Mouse (Mus musculus): ENCODE results near the gene Agap2. TPM values are rescaled to one million over a fixed set of nuclear protein-coding genes. Genes with fewer than 3 reads are reported as not detected.

Agap2 gene
- polyA plus RNA-seq, 1 experiment from 2014 or later: 0.43 TPM

GRCm38 (mm10) chr10:127100414-127100813 lies 25.3 kb downstream of the Agap2 start:
- H3K9ac ChIP-seq: no peak overlapping the region
- no peak overlapping the region for H3K4me2 ChIP-seq (replicated peaks)
- no peak for ATAC-seq
- no peaks in the 10 kb centered on the region for H3K9me3 ChIP-seq
- no peak overlapping the region for H3K27ac ChIP-seq
- H3K4me1 ChIP-seq (replicated peaks): no peaks in the 10 kb centered on the region
- no peak overlapping the region for H3K4me3 ChIP-seq (replicated peaks)
- H3K27me3 ChIP-seq (replicated peaks): no peaks in the 10 kb centered on the region
- H3K36me3 ChIP-seq: no peaks in the 10 kb centered on the region; the same call in 1 of the 2 replicates
- WGBS: 73% methylated on average over 8 of the region's 8 CpGs

- H3K4me1 ChIP-seq (replicated peaks): no peaks in the 10 kb centered on the region
- H3K36me3 ChIP-seq: no peaks in the 10 kb centered on the region; the same call in 1 of the 2 replicates
- no peak for ATAC-seq
- H3K9me3 ChIP-seq: no peaks in the 10 kb centered on the region
- H3K9ac ChIP-seq: no peak overlapping the region
- no peaks in the 10 kb centered on the region for H3K27me3 ChIP-seq (replicated peaks)
- WGBS: 84% methylated on average over 6 of the region's 6 CpGs
- no peak overlapping the region for H3K4me2 ChIP-seq (replicated peaks)
- H3K4me3 ChIP-seq (replicated peaks): no peak overlapping the region
- H3K27ac ChIP-seq: no peak overlapping the region
Measured at GRCm38 (mm10) chr10:127101151-127101550, 26.1 kb downstream of the Agap2 start.

DNA sequence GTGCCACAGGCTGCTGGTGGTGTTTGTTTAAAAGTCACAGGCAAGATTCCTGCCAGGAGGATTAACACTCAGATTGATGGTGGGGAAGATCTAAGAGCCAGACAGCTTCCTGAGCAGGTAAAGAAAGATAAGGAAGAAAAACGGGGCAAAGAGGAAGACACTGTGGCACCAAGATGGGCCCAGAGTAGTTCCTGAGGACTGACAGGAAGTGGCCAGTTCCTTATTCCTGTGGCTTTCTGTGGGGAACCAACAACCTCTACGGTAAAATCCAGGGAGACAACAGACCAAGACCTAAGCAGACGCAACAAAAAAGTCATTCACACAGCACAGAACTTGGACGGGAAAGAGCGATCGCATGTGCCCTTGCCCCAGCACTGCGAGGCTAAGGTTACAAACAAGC lies 28.5 kb downstream of the Agap2 start:
- no peak overlapping the region for H3K27ac ChIP-seq
- no peaks in the 10 kb centered on the region for H3K9me3 ChIP-seq
- WGBS: 55% methylated on average over 7 of the region's 7 CpGs
- H3K27me3 ChIP-seq (replicated peaks): no peaks in the 10 kb centered on the region
- no peak overlapping the region for H3K4me3 ChIP-seq (replicated peaks)
- H3K36me3 ChIP-seq: no peaks in the 10 kb centered on the region; the same call in 1 of the 2 replicates
- ATAC-seq: no peak
- H3K4me1 ChIP-seq (replicated peaks): no peaks in the 10 kb centered on the region
- no peak overlapping the region for H3K4me2 ChIP-seq (replicated peaks)
- no peak overlapping the region for H3K9ac ChIP-seq

DNA sequence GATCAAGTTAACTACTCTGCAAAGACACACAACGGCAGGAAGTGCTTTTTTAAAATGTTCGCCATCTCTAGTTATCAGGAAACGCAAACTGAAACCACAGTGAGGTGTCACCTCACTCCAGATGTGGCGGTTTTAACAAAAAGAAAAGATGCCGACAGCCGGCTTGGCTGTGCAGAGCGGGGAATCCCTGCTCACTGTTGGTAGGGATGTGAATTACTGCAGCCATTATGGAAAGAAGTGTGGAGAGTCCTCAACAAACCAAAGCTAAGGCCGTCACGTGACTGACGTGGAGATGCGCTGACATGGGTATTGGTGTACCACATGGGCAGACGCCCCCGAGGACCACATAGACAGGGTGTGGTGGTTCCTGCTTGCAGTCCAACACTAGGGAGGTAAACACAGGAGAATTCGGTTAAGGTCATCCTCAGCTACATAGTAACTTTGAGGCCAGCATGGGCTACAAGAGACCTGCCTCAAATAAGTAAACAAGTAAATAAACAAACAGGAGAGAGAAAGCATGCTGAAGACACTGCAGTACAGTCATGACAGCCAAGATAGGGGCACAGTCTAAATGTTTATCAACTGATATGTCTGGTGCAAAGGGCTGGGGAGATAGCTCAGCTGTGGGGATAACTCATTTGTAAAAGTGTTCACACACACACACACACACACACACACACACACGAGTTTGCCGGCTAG lies 32.6 kb downstream of the Agap2 start:
- Histone ChIP-seq H3K27me3 (replicated peaks) (no peaks in the 10 kb centered on the region), H3K4me1 (replicated peaks) (no peaks in the 10 kb centered on the region), H3K4me3 (replicated peaks) (no peak overlapping the region), H3K4me2 (replicated peaks) (no peak overlapping the region), H3K9ac (no peak overlapping the region), H3K36me3 (no peaks in the 10 kb centered on the region), H3K9me3 (no peaks in the 10 kb centered on the region), H3K27ac (no peak overlapping the region)
- WGBS: 83% methylated on average over 16 of the region's 16 CpGs
- ATAC-seq: no peak; the same call in 1 of the 2 replicates

- no peak; the same call in 1 of the 2 replicates for ATAC-seq
- H3K4me2 ChIP-seq (replicated peaks): no peak overlapping the region
- H3K9me3 ChIP-seq: no peaks in the 10 kb centered on the region
- no peaks in the 10 kb centered on the region for H3K36me3 ChIP-seq
- no peaks in the 10 kb centered on the region for H3K4me1 ChIP-seq (replicated peaks)
- WGBS: 76% methylated on average over 3 of the region's 3 CpGs
- H3K27ac ChIP-seq: no peak overlapping the region
- no peak overlapping the region for H3K4me3 ChIP-seq (replicated peaks)
- H3K9ac ChIP-seq: no peak overlapping the region
- no peaks in the 10 kb centered on the region for H3K27me3 ChIP-seq (replicated peaks)
Measured at GRCm38 (mm10) chr10:127108262-127108583, 33.1 kb downstream of the Agap2 start.

DNA sequence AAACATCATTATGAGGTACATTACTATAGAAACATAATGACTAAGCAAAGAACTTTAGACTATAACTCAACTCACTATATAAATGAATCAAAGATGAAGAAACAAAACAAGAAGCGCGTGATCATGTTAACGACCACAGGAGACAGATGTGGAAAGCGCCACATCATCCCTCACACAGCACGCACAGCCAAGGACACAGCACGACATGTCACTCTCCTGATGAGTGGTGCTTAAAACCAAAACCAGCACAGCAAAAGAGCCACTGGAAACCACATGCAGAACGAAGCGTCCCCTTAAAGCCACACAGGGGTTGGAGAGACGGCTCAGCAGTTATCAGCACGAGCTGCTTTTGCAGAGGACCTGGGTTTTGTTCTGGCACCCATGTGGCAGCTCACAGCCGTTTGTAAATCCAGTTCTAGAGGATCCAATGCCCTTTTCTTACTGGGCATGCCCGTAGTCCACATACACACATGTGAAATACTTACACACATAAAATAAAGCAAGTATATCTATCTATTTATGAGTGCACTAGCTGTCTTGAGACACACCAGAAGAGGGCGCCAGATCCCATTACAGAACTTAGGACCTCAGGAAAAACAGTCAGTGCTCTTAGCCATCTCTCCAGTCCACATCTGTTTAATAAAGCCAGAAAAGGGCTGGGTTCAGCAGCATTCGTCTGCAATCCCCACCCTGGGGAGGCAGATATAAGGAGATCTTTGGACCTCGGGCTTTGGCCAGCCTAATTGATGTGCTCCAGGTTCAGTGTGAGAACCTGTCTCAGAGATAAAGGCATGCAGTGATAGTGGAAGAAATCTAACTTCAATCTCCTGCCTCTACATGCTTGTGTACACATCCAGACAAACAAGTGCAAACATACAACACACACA lies 36.2 kb downstream of the Agap2 start:
- no peak overlapping the region for H3K4me3 ChIP-seq (replicated peaks)
- H3K9ac ChIP-seq: no peak overlapping the region
- H3K9me3 ChIP-seq: no peaks in the 10 kb centered on the region
- H3K4me1 ChIP-seq (replicated peaks): no peaks in the 10 kb centered on the region
- no peak overlapping the region for H3K4me2 ChIP-seq (replicated peaks)
- H3K27me3 ChIP-seq (replicated peaks): no peaks in the 10 kb centered on the region
- H3K36me3 ChIP-seq: peaks cover 6% of the 10 kb centered on the region; the same call in 1 of the 2 replicates
- WGBS: 90% methylated on average over 15 of the region's 15 CpGs
- peak; percentile 57 for ATAC-seq
- H3K27ac ChIP-seq: no peak overlapping the region

- H3K4me1 ChIP-seq (replicated peaks): no peaks in the 10 kb centered on the region
- H3K36me3 ChIP-seq: peaks cover 22% of the 10 kb centered on the region
- no peak overlapping the region for H3K27ac ChIP-seq
- 88% methylated on average over 11 of the region's 11 CpGs for WGBS
- no peak overlapping the region for H3K9ac ChIP-seq
- H3K9me3 ChIP-seq: no peaks in the 10 kb centered on the region
- ATAC-seq: no peak
- no peaks in the 10 kb centered on the region for H3K27me3 ChIP-seq (replicated peaks)
- H3K4me2 ChIP-seq (replicated peaks): no peak overlapping the region
- no peak overlapping the region for H3K4me3 ChIP-seq (replicated peaks)
Measured at GRCm38 (mm10) chr10:127114408-127114807, 39.3 kb downstream of the Agap2 start.

DNA sequence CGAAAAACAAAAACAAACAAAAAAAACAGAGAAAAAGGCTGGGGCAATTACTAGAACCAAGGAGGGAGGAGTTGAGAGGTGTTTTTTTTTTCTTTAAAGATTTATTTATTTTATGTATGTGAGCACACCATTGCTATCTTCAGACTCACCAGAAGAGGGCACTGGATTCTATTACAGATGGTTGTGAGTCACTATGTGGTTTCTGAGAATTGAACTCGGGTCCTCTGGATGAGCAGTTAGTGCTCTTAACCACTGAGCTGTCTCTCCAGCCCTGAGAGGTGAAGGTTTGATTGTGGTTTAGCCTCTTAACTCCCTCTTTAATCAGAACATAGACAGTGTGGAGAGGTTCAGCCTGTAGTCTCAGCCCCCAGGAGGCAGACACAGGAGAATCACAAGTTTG lies 40.0 kb downstream of the Agap2 start:
- 81% methylated on average over 2 of the region's 2 CpGs for WGBS
- H3K9ac ChIP-seq: no peak overlapping the region
- H3K4me2 ChIP-seq (replicated peaks): no peak overlapping the region
- no peak overlapping the region for H3K4me3 ChIP-seq (replicated peaks)
- H3K27ac ChIP-seq: no peak overlapping the region
- no peaks in the 10 kb centered on the region for H3K9me3 ChIP-seq
- no peaks in the 10 kb centered on the region for H3K27me3 ChIP-seq (replicated peaks)
- peaks cover 22% of the 10 kb centered on the region for H3K36me3 ChIP-seq
- ATAC-seq: no peak
- 0 out of 2 replicates have a peak, but pooled peaks cover 3% of the 10 kb centered on the region for H3K4me1 ChIP-seq (replicated peaks)

GRCm38 (mm10) chr10:127118470-127118869 lies 43.4 kb downstream of the Agap2 start:
- WGBS: 89% methylated on average over 11 of the region's 11 CpGs
- H3K4me3 ChIP-seq (replicated peaks): no peak overlapping the region
- peaks cover 22% of the 10 kb centered on the region for H3K36me3 ChIP-seq
- no peak overlapping the region for H3K27ac ChIP-seq
- no peak overlapping the region for H3K9ac ChIP-seq
- H3K9me3 ChIP-seq: no peaks in the 10 kb centered on the region
- 0 out of 2 replicates have a peak, but pooled peaks cover 12% of the 10 kb centered on the region for H3K4me1 ChIP-seq (replicated peaks)
- no peak overlapping the region for H3K4me2 ChIP-seq (replicated peaks)
- no peaks in the 10 kb centered on the region for H3K27me3 ChIP-seq (replicated peaks)
- no peak for ATAC-seq

- no peak overlapping the region for H3K4me3 ChIP-seq (replicated peaks)
- no peak overlapping the region for H3K9ac ChIP-seq
- peaks cover 22% of the 10 kb centered on the region for H3K36me3 ChIP-seq
- H3K4me1 ChIP-seq (replicated peaks): 0 out of 2 replicates have a peak, but pooled peaks cover 12% of the 10 kb centered on the region
- H3K27me3 ChIP-seq (replicated peaks): no peaks in the 10 kb centered on the region
- H3K4me2 ChIP-seq (replicated peaks): no peak overlapping the region
- ATAC-seq: no peak
- 92% methylated on average over 10 of the region's 10 CpGs for WGBS
- H3K27ac ChIP-seq: no peak overlapping the region
- H3K9me3 ChIP-seq: no peaks in the 10 kb centered on the region
Measured at GRCm38 (mm10) chr10:127119229-127119628, 44.1 kb downstream of the Agap2 start.

GRCm38 (mm10) chr10:127120301-127121065 lies 45.4 kb downstream of the Agap2 start:
- H3K36me3 ChIP-seq: peaks cover 22% of the 10 kb centered on the region
- H3K4me3 ChIP-seq (replicated peaks): peak overlapping the region; percentile 71
- no peaks in the 10 kb centered on the region for H3K9me3 ChIP-seq
- WGBS: 4% methylated on average over 34 of the region's 34 CpGs
- 0 out of 2 replicates have a peak, but pooled peaks cover 12% of the 10 kb centered on the region for H3K4me1 ChIP-seq (replicated peaks)
- H3K4me2 ChIP-seq (replicated peaks): peak overlapping the region; percentile 88
- ATAC-seq: peak; percentile 27
- no peaks in the 10 kb centered on the region for H3K27me3 ChIP-seq (replicated peaks)
- H3K27ac ChIP-seq: no peak overlapping the region
- peak overlapping the region; percentile 64 for H3K9ac ChIP-seq

DNA sequence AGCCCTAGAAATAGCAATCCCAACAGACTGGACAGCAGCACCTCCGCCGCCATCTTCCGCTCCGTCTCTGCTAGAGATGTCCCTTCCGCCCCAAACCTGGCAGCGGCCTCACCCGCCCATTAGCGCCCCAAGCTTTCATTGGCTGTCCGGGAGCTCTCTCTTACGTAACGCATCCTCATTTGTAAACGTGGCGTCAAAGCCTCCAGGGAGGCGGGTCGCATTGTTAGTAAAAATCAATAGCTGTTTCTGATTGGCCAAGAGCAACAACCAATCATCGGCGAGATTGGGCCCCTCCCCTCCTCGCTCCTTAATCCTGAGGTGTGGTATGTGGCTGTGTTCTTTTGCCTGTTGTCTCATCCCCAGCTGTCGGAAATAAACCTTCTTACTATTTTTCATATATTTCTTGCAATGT lies 46.0 kb downstream of the Agap2 start, which contains the start of gene Os9:
Os9 (minus strand) TSS at position 66 of the 412 bp plus-strand sequence.
- Histone ChIP-seq H3K4me1 (replicated peaks) (0 out of 2 replicates have a peak, but pooled peaks cover 12% of the 10 kb centered on the region), H3K9ac (peak within 1 kb of the TSS; percentile 64), H3K4me2 (replicated peaks) (peak within 1 kb of the TSS; percentile 88), H3K9me3 (no peaks in the 10 kb centered on the region), H3K4me3 (replicated peaks) (peak within 1 kb of the TSS; percentile 71), H3K27ac (no peak within 1 kb of the TSS), H3K27me3 (replicated peaks) (no peaks in the 10 kb centered on the region), H3K36me3 (peaks cover 18% of the 10 kb centered on the region)
- WGBS: under 1% methylated on average over 19 of the region's 19 CpGs
- peak; percentile 98 for ATAC-seq

All from intestine, embryonic 15.5 days (tissue).